Mouse (Mus musculus) cerebellum, postnatal 10 days (tissue): ENCODE results near the gene Igf2r.
A peak's percentile ranks its signal among the peaks of the same experiment; 100 is the strongest.

Source experiments
- DNase-seq, 2 experiments: peaks; one replicate each; pipeline ENCODE4 v3.0.0; 2021; ENCODE audit warnings: mixed read lengths in 2 of 2

The Igf2r gene

GRCm38 (mm10) chr17:12781101-12781500, 11.6 kb upstream of the Igf2r start:
- DNase-seq: no peak

- no peak for DNase-seq
Observed at GRCm38 (mm10) chr17:12780125-12780524, 10.7 kb upstream of the Igf2r start.

GRCm38 (mm10) chr17:12779442-12779841, 10.0 kb upstream of the Igf2r start:
- DNase-seq: no peak

- DNase-seq: no peak
Observed at GRCm38 (mm10) chr17:12773956-12774355, 4.5 kb upstream of the Igf2r start.

GRCm38 (mm10) chr17:12770500-12770899, 1.0 kb upstream of the Igf2r start:
- DNase-seq: no peak

- no peak for DNase-seq
Observed at GRCm38 (mm10) chr17:12768415-12769379, 767 bp downstream of the Igf2r start.

GRCm38 (mm10) chr17:12767294-12767852, 2.1 kb downstream of the Igf2r start:
- no peak for DNase-seq

GRCm38 (mm10) chr17:12763412-12763811, 6.1 kb downstream of the Igf2r start:
- no peak for DNase-seq

- no peak for DNase-seq
Observed at GRCm38 (mm10) chr17:12760355-12761146, 8.9 kb downstream of the Igf2r start.

GRCm38 (mm10) chr17:12759646-12760074, 9.8 kb downstream of the Igf2r start:
- peak; percentile 39 to 51 for DNase-seq

GRCm38 (mm10) chr17:12758701-12759455, 10.6 kb downstream of the Igf2r start:
- no peak for DNase-seq

GRCm38 (mm10) chr17:12757990-12758389, 11.5 kb downstream of the Igf2r start:
- peak; percentile 92 to 93 for DNase-seq

GRCm38 (mm10) chr17:12757161-12757560, 12.3 kb downstream of the Igf2r start:
- DNase-seq: peak in 1 of 2 experiments; percentile 19

GRCm38 (mm10) chr17:12755951-12756350, 13.5 kb downstream of the Igf2r start:
- DNase-seq: no peak

- no peak for DNase-seq
Observed at GRCm38 (mm10) chr17:12755146-12755545, 14.3 kb downstream of the Igf2r start.

- DNase-seq: no peak
Observed at GRCm38 (mm10) chr17:12754243-12755007, 15.0 kb downstream of the Igf2r start.

GRCm38 (mm10) chr17:12753050-12753449, 16.4 kb downstream of the Igf2r start:
- no peak for DNase-seq

GRCm38 (mm10) chr17:12751641-12752040, 17.8 kb downstream of the Igf2r start:
- no peak for DNase-seq

GRCm38 (mm10) chr17:12751218-12751617, 18.2 kb downstream of the Igf2r start:
- DNase-seq: no peak

GRCm38 (mm10) chr17:12750591-12751170, 18.8 kb downstream of the Igf2r start:
- DNase-seq: no peak
